ENCODE assay signal across 26 mouse cellular contexts in genomic region chr3:145762957-145763641, GRCm38 (mm10). TPM values are rescaled to one million over a fixed set of nuclear protein-coding genes. Genes with fewer than 3 reads are reported as not detected.
DNase-seq lines count a peak whose midpoint lies in the region; ATAC-seq lines count a peak whose summit lies in the region.
"Had no signal": no experiment of that assay in that cellular context is flagged by ENCODE, and none has a peak within 500 bp of the region (broad histone marks: within the 10 kb centered on the region; RNA-seq: fewer than 3 reads in every experiment).

No protein-coding gene starts in this region.

- H3K4me1 ChIP-seq in kidney, embryonic 14.5 days (ENCODE audit: control insufficient read depth, insufficient read depth, low read length), result peaks cover 4% of the 10 kb centered on the region
- peaks cover 36% of the 10 kb centered on the region for H3K4me1 ChIP-seq in liver, embryonic 12.5 days

- peak overlapping the region; percentile 27; the same call in 1 of the 2 replicates for H3K27ac ChIP-seq in kidney, embryonic 14.5 days (ENCODE audit: low read depth, low read length)
- H3K27ac ChIP-seq in liver, embryonic 12.5 days, result 0 out of 2 replicates have a peak overlapping the region, but pooled peaks have one; percentile 51
- H3K27ac ChIP-seq: forebrain, embryonic 10.5 days; hindbrain, embryonic 10.5 days; hindbrain, postnatal 0 days; limb, embryonic 15.5 days; neural tube, embryonic 15.5 days; stomach, embryonic 15.5 days had no signal

- ATAC-seq in kidney, embryonic 14.5 days (ENCODE audit: low FRiP score, low TSS enrichment), result no peak
- ATAC-seq in liver, embryonic 12.5 days, result 0 out of 2 replicates have a peak, but pooled peaks have one; percentile 13
- ATAC-seq: forebrain, embryonic 16.5 days; hindbrain, postnatal 0 days had no signal

- DNase-seq in kidney, adult 11 months, result peak; percentile 60
- no peak for DNase-seq in kidney, postnatal 4 days
- DNase-seq in yolk sac, embryonic 10.5 days (ENCODE audit: low spot score), result peak; percentile 47
- DNase-seq in left cerebral cortex, postnatal 36 days (ENCODE audit: low spot score in 2 of 2), result no peak
- DNase-seq in layer of hippocampus, adult 8-10 months (ENCODE audit: low spot score in 2 of 2), result no peak
- DNase-seq: adrenal gland, postnatal 36 days; cerebellum, adult 9-10 months; gastrocnemius, postnatal 14 days; heart, postnatal 10 days; layer of hippocampus, adult 9-11 months; left cerebral cortex, postnatal 4 days; lung, postnatal 10 days; right cerebral cortex, adult 18-20 months; right cerebral cortex, postnatal 4 days; thymus, postnatal 25 days had no signal

- no peaks in the 10 kb centered on the region for H3K36me3 ChIP-seq in kidney, embryonic 14.5 days (ENCODE audit: control insufficient read depth, insufficient read depth, low read length)
- H3K36me3 ChIP-seq in liver, embryonic 12.5 days, result no peaks in the 10 kb centered on the region
- H3K36me3 ChIP-seq: forebrain, embryonic 10.5 days; heart, embryonic 12.5 days; hindbrain, embryonic 10.5 days; limb, embryonic 15.5 days; neural tube, embryonic 15.5 days; stomach, embryonic 15.5 days had no signal

- H3K9me3 ChIP-seq in kidney, embryonic 14.5 days (ENCODE audit: control insufficient read depth, low read length), result no peaks in the 10 kb centered on the region
- no peaks in the 10 kb centered on the region for H3K9me3 ChIP-seq in liver, embryonic 12.5 days (replicated peaks)
- H3K9me3 ChIP-seq: forebrain, embryonic 10.5 days; heart, embryonic 12.5 days; hindbrain, embryonic 10.5 days; limb, embryonic 15.5 days; neural tube, embryonic 15.5 days; stomach, embryonic 15.5 days had no signal

- H3K27me3 ChIP-seq in kidney, embryonic 14.5 days (ENCODE audit: control insufficient read depth, insufficient read depth, low read length), result peaks cover 2% of the 10 kb centered on the region; the same call in 1 of the 2 replicates
- peaks cover 28% of the 10 kb centered on the region for H3K27me3 ChIP-seq in liver, embryonic 12.5 days (replicated peaks)
- H3K27me3 ChIP-seq: neural tube, embryonic 15.5 days had no signal

- intact Hi-C loops in left cerebral cortex, postnatal 36 days (cut with DNase I), result loop anchor here (5.0 kb wide), 1 partner anchor 69 kb away; no protein-coding TSS in a partner anchor

- WGBS in kidney, embryonic 14.5 days, result 52% methylated on average over 4 of the region's 4 CpGs
- WGBS in liver, embryonic 12.5 days (ENCODE audit: insufficient replicate concordance), result 58% methylated on average over 4 of the region's 4 CpGs

- H3K4me2 ChIP-seq in kidney, embryonic 14.5 days (replicated peaks; ENCODE audit: low read depth, low read length), result no peak overlapping the region
- H3K4me2 ChIP-seq in liver, embryonic 12.5 days, result no peak overlapping the region
- H3K4me2 ChIP-seq: heart, embryonic 12.5 days; limb, embryonic 15.5 days; midbrain, embryonic 11.5 days; neural tube, embryonic 15.5 days; stomach, embryonic 15.5 days had no signal

- H3K4me3 ChIP-seq in kidney, embryonic 14.5 days (ENCODE audit: low read length), result no peak overlapping the region
- no peak overlapping the region for H3K4me3 ChIP-seq in liver, embryonic 12.5 days
- H3K4me3 ChIP-seq: forebrain, embryonic 10.5 days; heart, embryonic 12.5 days; hindbrain, embryonic 10.5 days; limb, embryonic 15.5 days; neural tube, embryonic 15.5 days; stomach, embryonic 15.5 days had no signal

- H3K9ac ChIP-seq in kidney, embryonic 14.5 days (ENCODE audit: low read depth, low read length), result no peak overlapping the region
- H3K9ac ChIP-seq in liver, embryonic 12.5 days, result no peak overlapping the region
- H3K9ac ChIP-seq: heart, embryonic 12.5 days; limb, embryonic 15.5 days; neural tube, embryonic 15.5 days; stomach, embryonic 15.5 days had no signal

RNA-seq across cellular contexts. Expression of gene Ddah1, which starts 4.6 kb away (rescaled TPM):
- polyA plus RNA-seq in kidney, embryonic 14.5 days (2014; fragmentation: Nextera tagmentation; extraction: Ambion mirVana), result 63.2 and 65.5 TPM in 2 replicates
- polyA plus RNA-seq in liver, embryonic 12.5 days (2016; fragmentation: Nextera tagmentation; extraction: Ambion mirVana), result 31.9 and 36.4 TPM in 2 replicates
- total RNA-seq in left cerebral cortex, postnatal 36 days (2021), result 10 to 100 TPM; 60.0 to 64.4 TPM
- total RNA-seq in layer of hippocampus, adult 8-10 months (2022), result 10 to 100 TPM; 55.4 to 64.4 (median 60.5) TPM

Comparison
In these comparisons a context has a peak if more than half of its experiments do, and no peak if none do; other contexts are left out.
1. DNase-seq: peak in kidney, adult 11 months (single experiment) and yolk sac, embryonic 10.5 days (single experiment); none in kidney, postnatal 4 days (0 of 2), left cerebral cortex, postnatal 36 days (0 of 2) and layer of hippocampus, adult 8-10 months (0 of 2).